Mouse (Mus musculus) lung, adult 2 months (tissue): ENCODE data around the gene Ciz1.

ENCODE experiments used
- CTCF ChIP-seq: fragments of 200-500 bp; IDR thresholded peaks from 2 replicates; pipeline ENCODE4 v1.5.1; 2011; ENCODE audit warnings: mild to moderate bottlenecking, low read length, control low read depth; ENCODE audit not compliant: insufficient read depth
- POLR2A ChIP-seq: fragments of 200-500 bp; IDR thresholded peaks from 2 replicates; pipeline ENCODE4 v1.6.1; 2011; ENCODE audit warnings: low read depth, mild to moderate bottlenecking, control low read depth, low read length, borderline replicate concordance; ENCODE audit errors: extremely low read depth

DNA sequence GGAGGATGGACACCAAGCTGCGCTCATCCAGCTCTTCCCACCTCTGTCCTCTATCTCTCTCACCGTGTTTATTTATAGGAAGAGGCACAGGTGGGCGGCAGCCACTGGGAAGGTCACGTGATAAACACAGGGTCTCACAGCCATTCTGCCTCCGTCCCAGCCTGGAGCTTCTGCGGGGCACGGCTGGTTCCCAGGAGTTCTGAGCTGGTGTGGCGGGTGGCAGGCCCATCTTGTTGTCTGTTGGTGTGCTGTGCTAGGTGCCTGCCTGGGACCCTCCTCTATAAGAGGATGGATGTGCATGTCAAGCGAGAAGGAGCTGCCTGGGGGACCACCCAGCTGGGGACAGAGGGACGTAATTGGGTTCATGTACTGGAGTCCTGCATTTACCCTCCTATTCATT is 6.3 kb downstream of the Ciz1 start:
- TF ChIP-seq CTCF (no peak), POLR2A (no peak)
